Mouse (Mus musculus) ES-E14 (cell line): ENCODE data around the gene Nr2c1. TPM values are rescaled to one million over a fixed set of nuclear protein-coding genes. Genes with fewer than 3 reads are reported as not detected.

Experiments
- DNase-seq: peaks from one replicate; pipeline ENCODE4 v3.0.0-alpha.2; 2013; ENCODE audit warnings: low read depth, low spot score
- H3K27ac ChIP-seq: 2 replicates; pipeline ENCODE4 v1.5.1; 2012; ENCODE audit warnings: low read depth, mild to moderate bottlenecking, low read length, moderate library complexity, mixed read lengths; ENCODE audit not compliant: poor library complexity, insufficient read depth, severe bottlenecking
- H3K36me3 ChIP-seq: 2 replicates; pipeline ENCODE4 v1.6.1; 2012; ENCODE audit warnings: mild to moderate bottlenecking, low read length, moderate library complexity, mixed read lengths; ENCODE audit not compliant: control insufficient read depth, poor library complexity, insufficient read depth, severe bottlenecking
- H3K4me1 ChIP-seq, 2 experiments: fragments of 150-350 bp in 1 of 2; sonication (generic) in 1 of 2; 2 replicates each; pipeline ENCODE4 v1.6.1; 2012; ENCODE audit warnings: low read length in 2 of 2, mild to moderate bottlenecking in 1 of 2, mixed read lengths in 1 of 2; ENCODE audit not compliant: control insufficient read depth in 2 of 2, insufficient read depth in 2 of 2, poor library complexity in 1 of 2
- H3K4me3 ChIP-seq, 2 experiments: fragments of 150-350 bp in 1 of 2; sonication (generic) in 1 of 2; 2 replicates each; pipeline ENCODE4 v1.5.1; 2012; ENCODE audit warnings: low read length in 2 of 2, low read depth in 1 of 2, mild to moderate bottlenecking in 1 of 2, mixed read lengths in 1 of 2; ENCODE audit not compliant: insufficient read depth in 1 of 2, poor library complexity in 1 of 2, severe bottlenecking in 1 of 2
- H3K9ac ChIP-seq: 2 replicates; pipeline ENCODE4 v1.6.1; 2012; ENCODE audit warnings: low read depth, mild to moderate bottlenecking, low read length, mixed read lengths; ENCODE audit not compliant: poor library complexity, insufficient read depth, severe bottlenecking
- H3K9me3 ChIP-seq: fragments of 150-350 bp; sonication (generic); 2 replicates; pipeline ENCODE4 v1.6.1; 2012; ENCODE audit warnings: low read depth, mild to moderate bottlenecking, low read length; ENCODE audit not compliant: control insufficient read depth, insufficient read depth
- CHD2 ChIP-seq: IDR thresholded peaks from 2 replicates; pipeline ENCODE4 v1.6.1; 2014; ENCODE audit warnings: mild to moderate bottlenecking, low read depth, low read length, inconsistent platforms
- HCFC1 ChIP-seq: IDR thresholded peaks from 2 replicates; pipeline ENCODE4 v1.6.1; 2012; ENCODE audit warnings: low read length, inconsistent platforms, borderline replicate concordance; ENCODE audit not compliant: insufficient read depth
- MAFK ChIP-seq: IDR thresholded peaks from 2 replicates; pipeline ENCODE4 v1.6.1; 2014; ENCODE audit warnings: mild to moderate bottlenecking, low read depth, low read length, inconsistent platforms; ENCODE audit not compliant: insufficient read depth
- ZC3H11A ChIP-seq: IDR thresholded peaks from 2 replicates; pipeline ENCODE4 v1.6.1; 2012; ENCODE audit warnings: low read depth, mild to moderate bottlenecking, inconsistent platforms, low read length, borderline replicate concordance
- ZNF384 ChIP-seq: IDR thresholded peaks from 2 replicates; pipeline ENCODE4 v1.6.1; 2012; ENCODE audit warnings: low read depth, low read length, inconsistent platforms
- in situ Hi-C, 2 experiments: fragments of 600-800 bp; cut with MboI; formaldehyde crosslinking; loops; one replicate each; pipeline ENCODE4 v1.15.1; 2025; ENCODE audit warnings: low sequenced_read_pairs in 2 of 2, inconsistent platforms in 1 of 2; ENCODE audit not compliant: unreplicated experiment in 2 of 2
- total RNA-seq: library from RNA; depleted of rRNA; stranded (reverse); fragments of 300-350 nt; gene quantifications from 2 replicates; pipeline ENCODE4 v1.2.3, GENCODE M21; 2012

Nr2c1 gene
- total RNA-seq, 1 experiment, result 6.5 TPM

DNA sequence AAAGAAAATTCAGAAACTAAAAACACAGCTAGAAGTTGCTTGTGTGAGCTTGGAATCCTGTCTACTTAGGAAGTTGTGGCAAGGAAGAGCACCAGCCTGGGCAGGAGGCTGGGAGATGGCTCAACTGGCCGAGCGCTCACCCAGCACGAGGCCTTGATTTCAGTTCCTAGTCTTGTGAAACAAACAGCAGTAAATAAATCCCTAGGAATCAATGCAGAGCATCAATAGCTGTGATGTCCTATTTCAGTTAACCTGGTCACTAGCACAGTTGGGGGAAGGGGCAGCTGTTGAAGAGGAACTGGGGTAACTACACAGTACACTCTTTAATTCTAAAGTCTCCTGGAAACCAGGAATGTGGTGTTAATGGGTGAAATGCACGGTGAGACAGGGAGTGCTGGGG lies 57.1 kb downstream of the Nr2c1 start:
- in situ Hi-C loops, result no loop called here
- peaks cover 15% of the 10 kb centered on the region for H3K36me3 ChIP-seq

DNA sequence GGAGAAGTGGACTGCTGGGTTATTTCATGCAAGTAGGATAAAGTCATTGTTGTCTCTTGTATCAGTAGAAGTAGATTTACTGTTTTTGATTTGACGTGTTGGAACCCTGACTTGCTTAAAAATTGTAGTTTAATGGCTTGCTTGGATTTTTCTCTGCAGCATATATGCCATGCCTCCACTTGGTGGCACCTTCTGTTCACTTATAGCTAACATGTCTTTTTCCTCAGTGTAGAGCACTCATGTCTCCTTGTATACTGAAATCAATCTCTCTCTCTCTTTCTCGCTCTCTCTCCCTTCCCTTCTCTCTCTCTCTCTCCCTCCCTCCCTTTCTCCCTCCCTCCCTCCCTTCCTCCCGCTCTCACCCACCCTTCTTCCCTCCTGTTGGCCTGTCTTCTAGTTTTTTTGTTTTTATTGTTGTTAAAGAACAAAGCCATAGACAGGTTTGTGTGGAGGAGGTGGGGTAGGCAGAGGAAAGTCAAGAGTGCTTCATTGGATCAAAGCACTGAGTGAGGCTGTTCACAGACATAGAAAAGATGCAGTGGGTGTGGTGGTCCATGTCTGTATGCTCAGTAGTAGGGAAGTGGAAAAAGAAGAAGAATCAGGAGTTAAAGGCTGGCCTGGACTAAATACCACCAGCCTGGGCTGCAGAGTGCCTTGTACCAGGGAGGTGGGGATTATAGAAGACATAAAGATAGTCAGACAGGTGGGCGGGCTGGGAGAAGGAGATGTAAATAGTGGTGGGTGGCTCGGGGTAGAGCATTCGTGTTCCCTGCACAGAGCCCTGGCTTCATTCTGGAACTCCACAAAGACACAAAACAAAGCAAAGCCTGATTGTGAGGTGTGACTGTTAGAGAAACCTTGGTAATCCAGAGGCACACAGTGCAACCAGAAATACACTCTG lies 63.1 kb downstream of the Nr2c1 start:
- Histone ChIP-seq H3K4me1 (no peaks in the 10 kb centered on the region), H3K9ac (no peak overlapping the region), H3K36me3 (peaks cover 10% of the 10 kb centered on the region), H3K4me3 (no peak overlapping the region), H3K27ac (no peak overlapping the region), H3K9me3 (no peaks in the 10 kb centered on the region)
- DNase-seq, result no peak
- TF ChIP-seq ZC3H11A, result no peak
- TF ChIP-seq HCFC1, result no peak
- TF ChIP-seq CHD2, result no peak
- TF ChIP-seq MAFK, result no peak
- TF ChIP-seq ZNF384, result no peak
- in situ Hi-C loops, result no loop called here

More for the DNA sequence above, 57.1 kb downstream of the Nr2c1 start:
- no peaks in the 10 kb centered on the region for H3K9me3 ChIP-seq
- H3K4me1 ChIP-seq, result no peaks in the 10 kb centered on the region
- no peak for DNase-seq
- TF ChIP-seq HCFC1 (no peak), MAFK (no peak), ZNF384 (no peak), ZC3H11A (no peak)
- H3K27ac ChIP-seq, result no peak overlapping the region
- H3K4me3 ChIP-seq, result no peak overlapping the region
- H3K9ac ChIP-seq, result no peak overlapping the region

DNA sequence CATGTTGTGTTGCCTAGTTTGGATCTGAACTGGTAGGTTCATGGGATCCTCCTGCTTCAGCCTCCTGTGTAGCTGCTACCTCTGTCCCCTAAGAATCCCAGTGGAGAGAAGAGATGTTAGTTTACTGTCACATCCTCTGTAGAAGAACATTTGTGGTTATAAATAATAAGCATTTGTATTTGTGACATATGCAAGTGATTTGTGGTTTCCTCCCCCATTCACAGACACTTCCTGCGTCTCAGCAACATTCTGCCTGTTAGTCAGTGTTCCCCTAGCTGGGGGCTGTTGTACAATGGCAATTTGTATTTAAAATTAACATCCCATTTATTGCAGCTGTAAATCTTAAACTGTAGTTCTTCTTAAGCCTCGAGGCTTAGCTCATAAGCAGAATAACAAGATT lies 63.9 kb downstream of the Nr2c1 start:
- in situ Hi-C loops, result no loop called here
- TF ChIP-seq ZNF384, result no peak
- no peak for TF ChIP-seq CHD2
- TF ChIP-seq HCFC1, result no peak
- TF ChIP-seq MAFK, result no peak
- TF ChIP-seq ZC3H11A, result no peak

GRCm38 (mm10) chr10:94225026-94225750 lies 77.4 kb downstream of the Nr2c1 start:
- Histone ChIP-seq H3K4me1 (no peaks in the 10 kb centered on the region), H3K9ac (no peak overlapping the region), H3K36me3 (peaks cover 4% of the 10 kb centered on the region; the same call in 1 of the 2 replicates), H3K4me3 (no peak overlapping the region), H3K9me3 (no peaks in the 10 kb centered on the region), H3K27ac (no peak overlapping the region)
- in situ Hi-C loops, result no loop called here
- no peak for DNase-seq
- TF ChIP-seq ZC3H11A (no peak), MAFK (no peak), CHD2 (no peak), HCFC1 (no peak), ZNF384 (no peak)

More for the DNA sequence above, 63.9 kb downstream of the Nr2c1 start:
- Histone ChIP-seq H3K4me1 (no peaks in the 10 kb centered on the region), H3K9me3 (no peaks in the 10 kb centered on the region), H3K36me3 (peaks cover 10% of the 10 kb centered on the region), H3K9ac (no peak overlapping the region), H3K27ac (no peak overlapping the region), H3K4me3 (no peak overlapping the region)
- no peak for DNase-seq
